Mouse (Mus musculus): ENCODE measurements around the gene Lrmda.

Lrmda gene

DNA sequence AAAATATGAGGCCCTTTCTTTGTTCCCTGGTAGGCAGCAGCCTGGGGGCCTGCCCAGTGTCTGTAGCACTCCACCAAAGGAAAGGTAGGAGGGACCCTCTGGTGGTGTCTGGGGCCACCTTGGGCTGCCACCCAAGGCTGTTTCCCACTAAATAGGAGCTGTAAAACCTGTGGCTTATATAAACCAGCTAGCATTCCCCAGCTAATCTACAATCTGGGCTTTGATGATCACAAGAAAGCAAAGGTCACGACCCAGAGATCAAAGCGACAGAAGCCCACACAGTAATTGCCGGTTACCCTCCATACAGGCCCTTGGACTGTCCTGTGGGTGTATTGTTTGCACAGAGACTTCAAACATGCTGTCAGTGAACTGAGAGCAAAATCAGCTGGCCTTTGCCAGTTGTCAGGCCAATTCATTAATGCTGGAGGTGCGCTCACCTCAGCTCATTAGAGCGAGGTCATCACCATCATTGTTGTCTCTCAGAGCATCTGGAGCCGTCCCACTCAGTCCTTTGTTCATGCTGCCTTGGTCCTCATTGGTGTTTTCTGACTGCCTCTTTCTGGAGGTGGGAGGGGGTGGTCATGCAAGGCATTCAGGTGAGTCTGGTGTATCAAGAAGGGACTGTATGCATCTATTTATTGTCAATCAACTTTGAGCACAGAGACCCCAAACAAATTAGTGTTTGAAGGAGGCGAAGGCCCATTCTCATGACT lies 570.1 kb downstream of the Lrmda start:
- no peak for DNase-seq (ENCODE audit: low read depth)

DNA sequence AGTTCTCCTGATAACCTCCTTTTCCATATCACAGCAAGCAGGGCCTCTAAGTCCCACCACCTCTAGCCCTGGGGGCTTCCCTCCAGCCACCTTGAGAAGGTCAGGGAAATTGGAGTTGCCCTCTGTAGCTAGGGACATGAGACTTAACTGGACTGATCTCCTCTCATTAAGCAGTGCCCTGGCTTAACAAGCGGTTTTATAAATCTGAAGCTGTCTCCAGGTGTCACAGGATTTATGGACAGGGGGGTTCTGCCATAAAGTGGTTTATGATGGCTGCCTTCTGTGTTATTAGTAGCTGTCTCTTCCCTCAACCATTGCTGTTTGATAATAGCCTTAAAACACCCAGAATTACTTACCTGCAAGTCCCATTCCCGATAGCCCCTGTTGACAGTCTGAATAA lies 571.7 kb downstream of the Lrmda start:
- DNase-seq (ENCODE audit: low read depth), result no peak

DNA sequence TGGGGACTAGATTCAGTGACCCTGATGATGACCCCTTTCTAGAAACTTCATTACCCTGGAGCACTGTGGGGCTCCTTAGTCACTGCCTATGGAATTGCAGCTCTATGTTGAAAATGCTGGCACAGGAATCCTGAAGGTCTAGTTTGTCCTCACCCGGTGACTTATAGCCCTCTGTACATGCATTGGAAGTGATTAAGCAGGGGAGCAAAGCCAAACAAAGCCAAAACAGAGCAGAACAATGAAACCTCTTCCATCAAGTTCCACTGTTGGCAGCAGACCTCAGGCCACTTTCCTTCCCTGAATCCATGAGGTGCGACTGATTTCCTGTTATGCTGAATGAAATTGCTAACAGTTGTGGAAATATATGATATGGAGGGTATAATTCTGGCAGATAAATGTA lies 578.0 kb downstream of the Lrmda start:
- DNase-seq (ENCODE audit: low read depth), result no peak

DNA sequence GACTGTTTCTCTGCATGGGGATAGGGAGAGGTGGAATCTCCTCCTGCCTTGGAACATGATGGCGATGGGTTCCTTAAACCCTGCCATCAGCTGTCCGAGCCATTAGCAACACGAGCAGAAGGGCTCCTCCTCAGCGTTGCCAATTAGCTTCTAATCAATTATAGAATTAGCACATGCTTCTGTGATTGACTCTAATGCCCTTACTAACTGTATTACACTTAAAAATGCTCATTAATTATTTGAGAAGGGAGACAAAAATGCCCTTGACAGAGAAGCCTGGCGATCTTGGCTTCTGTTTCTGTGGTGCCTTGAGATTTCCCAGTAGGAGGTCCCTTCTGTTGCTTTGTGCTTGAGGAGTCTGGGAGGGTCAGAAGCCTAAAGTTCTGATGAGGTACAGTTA lies 579.1 kb downstream of the Lrmda start:
- DNase-seq (ENCODE audit: low read depth), result no peak

DNA sequence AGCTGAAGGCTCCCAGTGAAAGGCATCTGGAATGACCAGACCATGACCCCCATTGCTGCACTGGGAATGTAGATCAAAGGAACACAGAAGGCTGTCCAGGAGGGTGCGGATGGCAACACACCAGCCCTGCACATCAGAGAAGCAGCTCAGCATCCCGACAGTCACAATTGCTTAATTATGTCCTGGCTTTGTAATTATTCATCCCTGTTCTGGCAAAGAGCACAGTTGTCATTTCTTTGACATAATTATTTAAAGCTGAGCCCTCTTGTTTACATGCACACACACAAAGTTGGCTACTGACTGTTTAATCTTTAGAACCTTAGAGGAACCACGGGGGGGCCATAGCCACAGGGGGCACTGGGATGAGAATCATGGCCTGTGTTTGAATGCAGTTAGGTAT lies 580.7 kb downstream of the Lrmda start:
- no peak for DNase-seq (ENCODE audit: low read depth)

DNA sequence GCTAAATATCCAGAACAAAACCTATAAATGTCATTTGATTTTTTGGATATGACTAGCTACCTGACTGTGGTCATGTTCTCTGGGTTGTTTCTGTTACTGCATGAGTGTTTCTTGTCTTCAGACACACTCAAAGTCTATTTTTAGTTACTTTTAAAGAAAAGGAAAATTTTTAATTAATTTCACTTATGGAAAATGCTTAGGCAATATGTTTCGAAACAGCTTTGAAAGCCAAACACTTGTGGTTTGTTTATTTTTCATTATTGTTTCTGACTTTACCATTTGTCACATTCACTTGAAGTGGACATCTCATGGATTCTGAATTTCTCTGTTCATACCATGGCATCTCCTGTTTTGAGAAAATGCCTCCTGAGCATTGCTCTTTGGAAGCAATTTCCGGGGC lies 582.8 kb downstream of the Lrmda start:
- DNase-seq (ENCODE audit: low read depth), result no peak

DNA sequence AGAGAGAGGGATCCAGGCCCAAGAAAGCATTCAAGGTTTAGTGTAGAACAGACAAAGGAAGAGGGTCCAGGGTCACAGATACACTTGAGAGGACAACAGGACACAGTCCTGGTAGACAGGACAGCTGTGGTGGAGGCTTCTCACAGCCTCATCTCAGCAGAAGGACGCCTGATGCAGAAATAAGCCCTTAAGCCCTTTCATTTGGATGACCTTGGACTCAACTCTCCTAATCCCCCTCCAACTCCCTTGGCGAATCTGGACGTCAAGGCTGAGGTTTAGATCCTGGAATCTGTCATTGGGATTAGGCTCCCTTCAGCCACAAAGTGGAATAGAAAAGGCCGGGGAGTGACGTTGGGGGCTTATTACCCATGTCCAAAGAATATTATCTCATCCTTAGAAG lies 589.1 kb downstream of the Lrmda start:
- no peak for DNase-seq (ENCODE audit: low read depth)

DNA sequence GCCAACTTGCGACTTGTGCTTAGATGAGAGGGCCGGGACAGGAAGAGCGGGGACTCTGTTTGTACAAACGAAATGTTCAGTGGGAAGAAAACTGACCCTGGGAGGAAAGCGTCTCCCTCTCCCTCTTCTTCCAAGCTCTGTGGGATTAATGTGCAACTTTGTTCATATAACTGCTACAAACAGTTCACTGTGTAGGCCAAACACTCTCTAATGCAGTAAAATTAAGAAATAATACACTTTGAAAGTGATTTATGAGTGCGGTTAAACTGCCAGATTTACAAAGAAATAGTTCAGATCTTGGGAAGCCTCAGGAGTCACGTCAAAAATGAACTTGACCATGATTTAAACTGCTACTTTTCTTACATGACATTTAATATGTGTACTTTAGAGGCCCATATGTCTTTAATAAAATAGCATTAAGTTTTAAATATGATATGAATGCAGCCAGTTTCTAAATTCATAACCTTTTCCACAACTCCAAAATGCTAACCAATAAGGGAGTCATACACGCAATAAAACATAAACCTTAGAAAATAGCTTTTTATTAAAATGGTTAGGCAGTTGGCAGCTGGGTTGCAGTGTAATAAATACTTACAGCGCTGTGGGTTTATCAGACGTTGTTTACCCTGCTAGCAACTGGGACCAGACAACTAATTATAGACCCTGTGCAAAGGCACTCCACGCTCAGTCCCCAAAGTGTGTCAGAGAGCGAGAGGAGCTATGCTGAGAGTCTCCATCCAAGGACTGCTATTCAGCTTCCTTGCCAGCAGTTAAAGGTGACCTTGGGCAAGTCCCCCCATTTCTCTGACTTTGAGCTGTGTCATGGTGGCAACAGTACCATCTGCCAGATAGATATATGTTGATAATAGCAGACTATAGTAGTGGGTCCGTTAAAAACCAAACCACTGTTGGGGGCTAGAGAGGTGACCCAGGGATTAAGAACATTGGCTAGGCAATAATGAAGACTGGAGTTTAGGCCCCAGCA lies 590.0 kb downstream of the Lrmda start:
- no peak for DNase-seq (ENCODE audit: low read depth)

DNA sequence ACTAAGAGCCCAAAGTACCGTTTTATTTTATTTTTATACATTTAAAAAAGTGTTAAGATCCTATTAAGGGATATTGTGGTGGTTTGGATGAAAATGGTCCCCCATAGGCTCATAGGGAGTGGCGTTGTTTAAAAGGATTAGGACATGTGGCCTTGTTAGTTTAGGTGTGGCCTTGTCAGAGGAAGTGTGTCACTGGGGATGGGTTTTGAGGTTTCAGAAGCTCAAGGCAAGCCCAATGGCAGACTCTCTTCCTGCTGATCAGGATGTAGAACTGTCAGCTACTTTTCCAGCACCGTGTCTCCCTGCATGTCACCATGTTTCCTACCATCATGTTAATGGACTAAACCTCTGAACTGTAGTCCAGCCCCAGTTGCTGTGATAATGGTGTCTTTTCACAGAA lies 591.5 kb downstream of the Lrmda start:
- DNase-seq (ENCODE audit: low read depth), result no peak

DNA sequence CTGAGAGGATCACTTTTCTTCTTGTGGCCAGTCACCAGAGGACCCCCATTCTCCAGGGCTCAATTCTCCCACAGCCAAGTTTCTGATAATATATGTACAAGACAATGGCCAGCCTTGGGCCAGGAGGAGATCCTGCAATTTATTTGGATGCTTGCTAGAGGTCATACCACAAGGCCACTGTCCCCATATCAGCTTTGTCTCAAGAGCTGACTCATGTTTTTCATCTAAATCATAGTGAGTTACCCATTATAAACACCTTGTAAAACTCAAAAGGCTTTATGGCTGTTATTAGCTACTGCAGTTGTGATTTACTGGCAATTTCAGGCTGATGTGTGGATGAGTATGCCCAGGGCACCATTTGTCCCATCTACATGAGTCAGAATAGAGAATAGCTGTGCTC lies 600.7 kb downstream of the Lrmda start:
- DNase-seq (ENCODE audit: low read depth), result no peak

DNA sequence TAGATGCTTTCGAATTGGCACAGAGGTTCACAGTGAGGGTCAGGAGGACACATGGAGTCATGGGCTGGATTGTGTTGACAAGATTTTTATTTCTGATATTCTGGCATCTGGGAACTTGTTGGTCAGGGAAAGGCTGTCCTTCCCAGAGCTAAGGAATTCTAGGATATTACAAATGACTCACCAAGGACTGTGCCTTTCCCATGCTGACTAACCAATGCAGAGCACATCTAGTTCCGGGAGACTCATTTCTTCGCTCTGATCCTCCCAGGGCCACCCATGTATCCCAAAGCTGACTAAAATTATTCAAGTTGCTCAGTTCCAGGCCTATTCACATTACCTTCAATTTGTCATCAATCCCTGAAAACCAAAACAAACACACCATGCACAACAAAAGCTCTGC lies 602.4 kb downstream of the Lrmda start:
- DNase-seq (ENCODE audit: low read depth), result no peak

DNA sequence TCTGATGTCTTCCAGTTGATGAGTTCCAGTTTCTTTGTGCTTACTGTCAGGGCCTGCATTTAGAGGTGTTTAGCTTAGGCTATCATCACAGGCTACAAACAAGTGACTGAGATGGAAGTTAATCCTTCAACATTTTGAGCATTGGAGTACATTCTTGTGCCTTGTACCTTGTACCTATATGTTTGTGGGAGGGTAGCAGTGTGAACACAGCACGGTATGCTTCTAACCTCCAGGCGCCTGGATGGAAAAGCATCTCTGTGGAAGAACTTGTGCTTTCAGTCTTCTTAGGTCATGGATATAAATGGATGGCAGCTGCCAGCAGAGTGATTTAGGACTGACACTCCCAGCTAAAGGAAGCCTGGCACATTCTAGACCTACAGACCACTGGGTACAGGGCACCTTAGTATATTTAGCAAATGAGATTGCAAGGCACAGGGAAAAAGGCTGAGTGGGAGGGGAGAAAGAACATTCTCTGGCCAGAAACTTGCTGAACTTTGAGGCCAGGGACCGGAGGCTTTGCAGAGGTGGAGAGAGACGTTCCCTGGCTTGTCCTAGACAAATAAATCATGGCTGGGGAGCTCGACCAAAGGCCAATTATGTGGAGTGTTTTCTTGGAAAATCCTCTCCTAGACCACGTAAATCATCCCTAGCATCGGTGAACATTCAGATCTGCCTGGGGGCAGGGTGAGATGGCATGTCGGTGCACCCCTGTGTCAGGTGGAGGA lies 607.8 kb downstream of the Lrmda start:
- no peak for DNase-seq (ENCODE audit: low read depth)

DNA sequence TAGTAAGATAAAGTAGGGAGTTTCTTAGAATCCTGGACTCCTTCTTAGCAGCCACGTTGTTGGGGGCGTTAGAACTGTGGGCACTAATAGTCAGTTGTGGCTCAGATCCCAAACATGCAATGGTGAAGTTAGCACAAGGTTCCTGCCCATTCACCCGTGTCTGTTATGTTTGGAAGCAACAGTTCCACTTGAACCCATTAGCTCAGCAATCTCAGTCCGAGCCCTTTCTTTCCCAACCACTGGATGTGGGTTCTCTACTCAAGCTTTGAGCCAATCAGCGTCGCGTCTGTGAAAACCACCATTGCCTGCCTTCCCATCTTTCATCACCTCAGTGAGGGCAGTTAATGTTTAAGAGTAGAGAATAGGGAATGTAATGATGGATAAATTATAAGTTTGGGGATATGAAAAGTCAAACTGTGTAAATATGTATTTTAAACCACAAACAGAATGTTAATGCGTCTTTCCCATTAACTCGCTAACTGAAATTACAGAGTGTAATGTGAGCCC lies 610.9 kb downstream of the Lrmda start:
- no peak for DNase-seq (ENCODE audit: low read depth)

DNA sequence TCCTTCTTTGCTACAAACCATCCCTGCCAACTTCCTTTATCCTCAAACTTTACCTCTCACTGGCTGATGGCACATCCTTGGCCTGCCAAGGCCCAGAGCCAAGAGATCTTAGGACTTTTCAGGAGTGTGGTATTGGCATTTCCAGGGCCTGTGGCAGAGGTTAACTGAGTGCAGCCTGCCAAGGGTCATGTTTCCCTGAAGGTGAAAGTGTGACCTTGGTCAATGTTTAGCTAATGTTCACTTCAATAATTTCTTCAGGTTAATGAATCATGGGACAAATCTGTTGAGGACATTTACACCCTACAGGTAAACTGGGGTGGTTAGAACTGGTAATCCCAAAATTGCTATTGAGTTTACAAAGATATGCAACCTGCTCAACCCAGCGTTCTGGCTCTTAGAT lies 614.1 kb downstream of the Lrmda start:
- DNase-seq (ENCODE audit: low read depth), result no peak

DNA sequence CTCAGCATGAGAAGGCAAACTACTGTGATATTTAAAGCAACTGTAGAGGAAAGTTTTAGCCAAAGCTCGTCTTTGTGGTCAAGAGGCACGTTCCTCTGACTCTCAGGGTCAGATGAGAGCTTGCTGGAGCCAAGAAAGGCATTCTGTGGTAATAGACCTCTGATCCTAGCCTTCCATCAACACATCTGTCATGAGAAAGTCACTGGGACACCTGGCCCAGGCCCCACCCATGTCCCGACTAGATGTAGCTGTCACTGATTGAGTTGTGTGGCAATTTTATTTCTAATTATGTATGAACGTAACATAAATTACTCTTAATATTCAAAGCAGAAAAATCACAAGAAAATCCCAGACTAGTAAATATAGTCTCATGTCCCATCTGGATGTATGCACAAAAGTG lies 624.0 kb downstream of the Lrmda start:
- no peak for DNase-seq (ENCODE audit: low read depth)

DNA sequence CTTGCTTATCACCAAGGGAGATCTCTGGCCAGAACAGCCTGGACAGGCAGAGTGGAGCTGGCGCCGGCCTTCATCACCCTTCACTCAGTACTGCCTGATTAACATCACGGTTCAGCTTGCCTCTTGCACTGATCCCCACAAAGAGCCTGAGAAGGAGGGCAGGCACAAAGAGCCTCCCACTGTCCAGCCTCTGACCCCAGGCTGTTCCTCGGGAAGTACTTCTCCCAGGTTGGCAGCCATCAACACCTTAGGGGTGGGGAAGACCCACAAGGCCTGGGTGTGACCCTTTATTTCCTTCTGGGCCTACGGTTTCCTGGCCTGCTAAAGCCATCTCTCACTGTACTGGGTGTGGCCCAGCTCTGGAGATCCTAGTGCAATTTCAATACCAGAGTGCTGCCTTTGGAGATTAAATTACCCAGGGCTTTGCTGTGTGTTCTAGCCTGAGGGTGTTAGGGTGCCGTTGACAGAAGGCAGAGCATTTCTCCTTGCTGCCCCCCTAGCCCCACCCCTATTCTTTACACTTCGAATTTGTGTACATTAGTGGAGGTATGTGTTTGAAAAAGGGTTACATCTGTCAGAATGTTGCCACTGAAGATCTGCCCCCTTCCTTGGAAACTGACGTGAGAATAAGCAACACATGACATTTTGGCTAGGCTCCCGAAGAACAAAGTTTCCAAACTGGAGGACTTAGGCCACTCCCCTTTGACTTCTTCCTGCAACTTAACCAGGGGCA lies 628.5 kb downstream of the Lrmda start:
- no peak for DNase-seq (ENCODE audit: low read depth)

DNA sequence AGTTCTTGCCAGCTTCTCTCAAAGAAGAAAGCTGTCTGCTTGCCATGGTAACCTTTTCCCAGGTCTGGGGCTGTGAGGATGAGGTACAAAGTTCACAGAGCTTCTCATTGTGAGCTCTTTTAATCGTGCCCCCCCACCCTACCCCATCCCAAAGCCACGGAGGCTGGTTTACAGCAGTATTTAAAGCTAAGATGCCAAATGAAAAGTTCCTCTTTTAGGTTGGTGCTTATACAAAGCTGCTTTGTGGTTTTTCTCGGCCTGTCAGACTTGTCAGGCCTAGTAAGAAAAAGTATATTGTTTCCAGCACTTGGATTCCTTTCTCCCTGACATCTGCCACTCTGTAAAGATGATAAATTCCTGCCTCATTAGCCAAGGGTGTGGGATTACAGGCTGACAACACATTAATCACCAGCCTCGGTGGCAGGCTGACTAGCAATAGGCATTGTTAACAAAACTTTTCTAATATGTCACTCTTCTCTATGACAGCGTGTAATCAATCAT lies 629.9 kb downstream of the Lrmda start:
- DNase-seq (ENCODE audit: low read depth), result no peak

DNA sequence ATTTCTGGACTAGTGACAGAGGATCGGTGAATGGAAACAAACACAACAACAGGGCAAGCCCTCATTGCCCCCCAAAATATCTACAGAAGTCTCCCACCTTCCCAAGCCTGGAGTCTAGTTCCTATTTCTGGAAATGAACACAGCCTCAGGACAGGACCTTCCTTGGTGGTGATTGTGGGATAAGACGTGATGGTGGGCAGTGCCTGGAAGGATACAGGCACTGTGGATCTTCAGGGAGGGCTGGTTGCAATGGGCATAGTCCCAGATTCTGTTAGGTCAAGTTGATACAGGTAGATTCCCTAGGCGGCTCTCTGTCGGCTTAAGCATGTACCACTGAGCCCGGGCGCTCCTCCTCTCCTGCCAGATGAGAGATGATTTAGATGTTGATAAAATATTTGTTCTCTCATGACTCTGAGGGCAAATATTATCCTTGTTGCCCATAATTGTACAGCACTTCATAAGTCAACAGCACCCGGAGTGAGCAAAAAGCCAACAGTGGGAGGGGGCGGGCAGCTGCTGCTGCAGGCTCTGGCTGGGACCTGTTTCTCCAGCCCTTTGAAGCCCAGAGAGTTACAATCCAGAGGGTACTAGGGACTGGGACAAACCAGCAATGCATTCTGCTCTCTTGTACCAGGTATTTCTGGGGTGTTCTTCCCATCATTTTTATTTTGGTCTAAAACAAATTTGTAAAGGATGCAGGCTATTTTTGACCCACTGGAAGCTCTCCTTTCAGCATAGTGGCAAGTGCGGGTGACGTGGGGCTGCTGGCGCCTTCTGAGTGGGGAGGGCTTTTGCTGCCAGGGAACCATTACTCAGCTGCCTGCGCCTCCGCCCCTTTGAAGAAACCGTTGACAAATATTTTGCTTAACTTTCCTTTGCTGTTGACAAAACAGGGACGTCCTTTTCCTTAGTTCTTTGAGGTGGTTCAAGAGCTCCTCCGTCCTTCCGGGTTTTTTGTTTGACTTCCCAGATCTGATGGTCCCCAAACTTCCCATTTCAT lies 630.8 kb downstream of the Lrmda start:
- DNase-seq (ENCODE audit: low read depth), result no peak

DNA sequence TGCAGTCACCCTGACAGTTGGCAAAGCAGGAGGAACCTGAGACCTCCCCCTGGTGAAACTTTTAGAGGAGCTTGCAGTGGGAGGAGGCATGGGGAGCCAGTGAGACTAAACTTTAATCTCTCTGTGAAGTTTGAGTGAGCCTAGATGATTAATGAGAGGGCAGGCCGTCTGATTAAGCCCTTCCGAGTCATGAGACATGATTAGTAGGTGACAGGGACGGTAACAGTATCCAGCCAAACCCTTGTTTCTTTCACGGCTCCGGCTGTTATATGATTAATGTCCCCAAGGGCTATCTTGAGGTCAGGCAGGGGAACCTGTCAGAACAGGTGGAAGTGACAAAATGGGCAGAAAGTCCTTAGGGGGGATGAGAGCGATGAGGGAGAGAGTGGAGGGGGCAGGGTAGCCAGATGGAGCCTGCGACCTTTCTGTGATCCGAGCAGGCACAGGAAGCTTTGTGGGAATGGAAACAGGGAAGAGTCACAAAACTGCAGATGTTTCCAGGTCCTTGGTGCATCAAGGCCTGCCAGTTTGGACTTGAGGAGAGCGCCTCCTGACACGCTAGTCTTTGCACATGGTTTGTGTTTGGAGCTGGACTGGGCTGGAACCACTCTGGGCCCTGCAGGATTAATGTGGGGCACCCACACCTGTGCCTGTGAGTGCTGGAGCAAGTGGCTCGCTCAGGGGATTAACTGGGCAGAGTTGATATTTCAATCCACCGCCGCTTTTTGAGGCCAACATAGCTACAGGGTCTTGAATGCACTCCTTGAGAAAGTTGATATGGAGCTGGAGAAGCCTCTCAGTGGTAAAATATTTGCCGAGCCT lies 631.8 kb downstream of the Lrmda start:
- DNase-seq (ENCODE audit: low read depth), result no peak

Measured in induced T-regulatory cell, adult 2 months (primary cell).